Mouse (Mus musculus) stomach, embryonic 15.5 days (tissue): ENCODE measurements around the gene Mtr. TPM values are rescaled to one million over a fixed set of nuclear protein-coding genes. Genes with fewer than 3 reads are reported as not detected.
"Not testable (repeated sequence)": the region's sequence is repeated elsewhere in the genome, so short reads cannot be mapped to it uniquely, and the experiment has no call there.

Source experiments
- ATAC-seq: fragments of 200-750 bp; cut with Nextera tagmentation; 2 replicates; pipeline ENCODE4 v1.8.0; 2017; ENCODE audit warnings: low read depth, moderate number of reproducible peaks, moderate TSS enrichment; ENCODE audit not compliant: insufficient read depth, low FRiP score
- H3K27ac ChIP-seq: fragments of 300-500 bp; sonication (generic); 2 replicates; pipeline ENCODE4 v1.5.1; 2015; ENCODE audit warnings: mild to moderate bottlenecking, inconsistent platforms
- H3K27me3 ChIP-seq: fragments of 300-500 bp; sonication (generic); replicated peaks from 2 replicates; pipeline ENCODE4 v1.6.1; 2015; ENCODE audit warnings: inconsistent platforms
- H3K36me3 ChIP-seq: fragments of 300-500 bp; sonication (generic); 2 replicates; pipeline ENCODE4 v1.6.1; 2015; ENCODE audit warnings: inconsistent platforms
- H3K4me1 ChIP-seq: fragments of 300-500 bp; sonication (generic); 2 replicates; pipeline ENCODE4 v1.6.1; 2015; ENCODE audit warnings: inconsistent platforms
- H3K4me2 ChIP-seq: fragments of 300-500 bp; sonication (generic); 2 replicates; pipeline ENCODE4 v1.6.1; 2015; ENCODE audit warnings: mild to moderate bottlenecking, inconsistent platforms
- H3K4me3 ChIP-seq: fragments of 300-500 bp; sonication (generic); replicated peaks from 2 replicates; pipeline ENCODE4 v1.5.1; 2015; ENCODE audit warnings: inconsistent platforms
- H3K9ac ChIP-seq: fragments of 300-500 bp; sonication (generic); 2 replicates; pipeline ENCODE4 v1.6.1; 2015; ENCODE audit warnings: inconsistent platforms
- H3K9me3 ChIP-seq: fragments of 300-500 bp; sonication (generic); 2 replicates; pipeline ENCODE4 v1.6.1; 2016; ENCODE audit warnings: inconsistent platforms
- WGBS: fragments of 180-500 bp; shearing (Covaris S2); methylation state at CpG from one replicate; pipeline ENCODE4 v1.1.7; 2015; 5-methylcytosine and 5-hydroxymethylcytosine counted together
- polyA plus RNA-seq: library from polyadenylated mRNA; unstranded; fragments of >200 nt; fragmentation: Nextera tagmentation; extraction: Ambion mirVana; gene quantifications from 2 replicates; pipeline ENCODE4 v1.2.1, GENCODE M21; 2015

The Mtr gene
- polyA plus RNA-seq, 1 experiment from 2014 or later = 9.6 TPM

DNA sequence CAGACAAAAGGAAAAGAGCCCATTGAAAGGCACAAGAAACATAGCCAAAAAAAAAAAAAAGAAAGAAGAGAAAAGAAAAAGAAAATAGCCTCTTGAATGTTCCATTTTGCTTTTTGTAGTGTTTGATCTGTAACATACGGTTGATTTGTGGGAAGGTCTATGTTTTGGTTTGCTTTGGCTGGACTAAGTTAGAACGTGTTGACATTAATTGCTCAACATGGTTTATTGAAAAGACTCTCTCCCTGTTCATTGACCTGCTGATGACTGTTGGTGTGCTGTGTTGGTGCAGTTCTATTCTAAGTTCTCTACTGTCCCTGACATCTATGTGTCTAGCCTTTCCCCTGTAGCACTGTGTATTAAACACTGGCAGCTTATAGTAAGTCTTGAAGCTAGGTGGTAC, 111.5 kb downstream of the Mtr start:
- Histone ChIP-seq H3K4me3 (no peak overlapping the region), H3K27ac (peak overlapping the region; percentile 40; the same call in 1 of the 2 replicates), H3K9me3 (no peaks in the 10 kb centered on the region), H3K4me1 (no peaks in the 10 kb centered on the region), H3K4me2 (no peak overlapping the region), H3K36me3 (no peaks in the 10 kb centered on the region), H3K27me3 (no peaks in the 10 kb centered on the region), H3K9ac (no peak overlapping the region)
- WGBS = 48% methylated on average over 2 of the region's 2 CpGs
- no peak for ATAC-seq

DNA sequence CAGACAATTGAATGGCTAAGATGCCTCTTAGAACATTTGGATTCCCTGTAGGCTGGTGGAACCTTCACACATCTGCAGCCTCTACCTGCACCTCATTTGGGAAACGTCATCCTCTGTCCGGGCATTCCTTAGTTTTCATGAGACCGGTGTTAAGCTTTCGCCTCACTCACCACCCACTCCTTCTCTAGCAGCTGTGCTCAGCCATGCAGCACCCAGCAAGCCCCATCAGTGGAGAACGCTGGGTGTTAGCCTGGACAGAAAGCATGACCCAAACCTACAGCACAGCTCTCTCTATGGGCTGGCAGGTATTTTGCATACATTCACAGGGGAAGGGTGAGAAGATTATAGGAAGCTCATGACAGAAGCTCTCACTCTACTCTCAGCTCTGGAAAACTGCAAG, 114.6 kb downstream of the Mtr start:
- H3K4me2 ChIP-seq = no peak overlapping the region
- H3K4me3 ChIP-seq = no peak overlapping the region
- 85% methylated on average over 5 of the region's 5 CpGs for WGBS
- ATAC-seq = no peak
- no peak overlapping the region for H3K27ac ChIP-seq
- H3K9ac ChIP-seq = no peak overlapping the region
- no peaks in the 10 kb centered on the region for H3K27me3 ChIP-seq
- no peaks in the 10 kb centered on the region for H3K4me1 ChIP-seq
- H3K36me3 ChIP-seq = no peaks in the 10 kb centered on the region
- H3K9me3 ChIP-seq = no peaks in the 10 kb centered on the region

DNA sequence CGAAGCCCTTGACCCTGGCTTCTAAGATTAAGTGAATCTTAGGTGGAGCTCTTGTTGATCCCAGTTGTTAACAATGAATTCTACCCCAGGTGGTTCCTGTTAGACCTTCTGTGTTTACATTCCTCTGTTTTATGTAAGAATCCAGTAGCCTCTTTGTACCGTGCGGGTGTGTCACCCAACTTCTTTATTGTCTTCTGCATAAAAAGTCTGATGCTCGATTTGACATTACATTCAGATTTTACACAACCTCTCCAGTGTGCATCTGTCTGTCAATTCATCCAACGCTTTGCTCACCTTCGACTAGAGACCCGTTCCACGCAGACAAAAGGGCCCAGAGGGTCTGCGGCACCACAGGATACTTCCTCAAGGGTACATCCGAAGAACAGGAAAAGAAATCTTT, 121.5 kb downstream of the Mtr start:
- not testable (repeated sequence) for H3K36me3 ChIP-seq, H3K4me3 ChIP-seq, H3K27ac ChIP-seq, H3K9me3 ChIP-seq, H3K4me1 ChIP-seq, H3K4me2 ChIP-seq, H3K27me3 ChIP-seq, ATAC-seq, H3K9ac ChIP-seq
- 76% methylated on average over 10 of the region's 10 CpGs for WGBS

DNA sequence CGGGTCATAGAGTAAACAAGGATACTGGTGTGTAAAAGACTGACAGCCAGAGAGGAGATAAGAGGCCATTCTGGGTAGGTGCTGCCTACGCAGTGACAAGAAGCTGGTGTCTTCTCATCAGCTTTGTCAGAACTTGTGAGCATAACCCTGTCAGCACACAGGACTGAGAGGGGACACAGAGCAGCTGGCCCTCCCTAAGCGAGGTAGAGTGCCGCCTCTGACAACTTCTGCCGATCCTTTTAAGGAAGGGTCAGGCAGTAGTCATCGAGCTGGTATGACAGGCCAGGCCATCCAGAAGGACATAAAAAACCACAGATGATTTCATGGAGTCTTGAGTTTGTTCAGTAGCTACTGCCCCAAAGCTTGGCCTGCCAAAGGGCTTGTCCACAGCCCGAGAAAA, 124.4 kb downstream of the Mtr start:
- Histone ChIP-seq H3K4me3 (no peak overlapping the region), H3K36me3 (no peaks in the 10 kb centered on the region), H3K9ac (no peak overlapping the region), H3K9me3 (no peaks in the 10 kb centered on the region), H3K4me2 (no peak overlapping the region), H3K27ac (no peak overlapping the region), H3K27me3 (no peaks in the 10 kb centered on the region), H3K4me1 (no peaks in the 10 kb centered on the region)
- no peak for ATAC-seq
- 38% methylated on average over 7 of the region's 7 CpGs for WGBS

Other genes with a start within 250 kb of the Mtr start
- gene Ryr2, start 151.2 kb downstream of the Mtr start, polyA plus RNA-seq = 0.85 and 1.1 TPM in 2 replicates
- 4.1 and 9.1 TPM in 2 replicates for gene Actn2, start 82.6 kb upstream of the Mtr start, polyA plus RNA-seq
- 14.9 and 20.6 TPM in 2 replicates for gene Heatr1, start 136.9 kb upstream of the Mtr start, polyA plus RNA-seq
- 26.8 and 28.5 TPM in 2 replicates for gene Lgals8, start 206.8 kb upstream of the Mtr start, polyA plus RNA-seq